Mouse (Mus musculus): ENCODE results near the gene Bmper. TPM values are rescaled to one million over a fixed set of nuclear protein-coding genes. Genes with fewer than 3 reads are reported as not detected.
A peak's percentile ranks its signal among the peaks of the same experiment; 100 is the strongest.

Bmper gene
- not detected in 2 replicates for total RNA-seq (2017)

- ATAC-seq (replicated peaks in 1 of 2; ENCODE audit: insufficient read depth in 1 of 2, low FRiP score in 2 of 2, low TSS enrichment in 1 of 2, low read depth in 1 of 2, poor library complexity in 2 of 2, severe bottlenecking in 2 of 2), result peak; percentile 33 to 53
These were observed at the start of gene Bmper for GRCm38 (mm10) chr9:23222841-23223548. Gene Bmper, plus strand, starts transcription at chr9:23223076.

GRCm38 (mm10) chr9:23177476-23177875 lies 45.4 kb upstream of the Bmper start:
- no peak for ATAC-seq (replicated peaks in 1 of 2; ENCODE audit: insufficient read depth in 1 of 2, low FRiP score in 2 of 2, low TSS enrichment in 1 of 2, low read depth in 1 of 2, poor library complexity in 2 of 2, severe bottlenecking in 2 of 2)

GRCm38 (mm10) chr9:23187181-23187580 lies 35.7 kb upstream of the Bmper start:
- ATAC-seq (replicated peaks in 1 of 2; ENCODE audit: insufficient read depth in 1 of 2, low FRiP score in 2 of 2, low TSS enrichment in 1 of 2, low read depth in 1 of 2, poor library complexity in 2 of 2, severe bottlenecking in 2 of 2), result no peak

GRCm38 (mm10) chr9:23188136-23188535 lies 34.7 kb upstream of the Bmper start:
- ATAC-seq (replicated peaks in 1 of 2; ENCODE audit: insufficient read depth in 1 of 2, low FRiP score in 2 of 2, low TSS enrichment in 1 of 2, low read depth in 1 of 2, poor library complexity in 2 of 2, severe bottlenecking in 2 of 2), result no peak

- no peak for ATAC-seq (replicated peaks in 1 of 2; ENCODE audit: insufficient read depth in 1 of 2, low FRiP score in 2 of 2, low TSS enrichment in 1 of 2, low read depth in 1 of 2, poor library complexity in 2 of 2, severe bottlenecking in 2 of 2)
These were observed 31.9 kb upstream of the Bmper start for GRCm38 (mm10) chr9:23190950-23191349.

- ATAC-seq (replicated peaks in 1 of 2; ENCODE audit: insufficient read depth in 1 of 2, low FRiP score in 2 of 2, low TSS enrichment in 1 of 2, low read depth in 1 of 2, poor library complexity in 2 of 2, severe bottlenecking in 2 of 2), result no peak
These were observed 31.4 kb upstream of the Bmper start for GRCm38 (mm10) chr9:23191431-23191830.

GRCm38 (mm10) chr9:23192567-23193331 lies 30.1 kb upstream of the Bmper start:
- ATAC-seq (replicated peaks in 1 of 2; ENCODE audit: insufficient read depth in 1 of 2, low FRiP score in 2 of 2, low TSS enrichment in 1 of 2, low read depth in 1 of 2, poor library complexity in 2 of 2, severe bottlenecking in 2 of 2), result no peak

- no peak for ATAC-seq (replicated peaks in 1 of 2; ENCODE audit: insufficient read depth in 1 of 2, low FRiP score in 2 of 2, low TSS enrichment in 1 of 2, low read depth in 1 of 2, poor library complexity in 2 of 2, severe bottlenecking in 2 of 2)
These were observed 23.9 kb upstream of the Bmper start for GRCm38 (mm10) chr9:23198996-23199395.

- ATAC-seq (replicated peaks in 1 of 2; ENCODE audit: insufficient read depth in 1 of 2, low FRiP score in 2 of 2, low TSS enrichment in 1 of 2, low read depth in 1 of 2, poor library complexity in 2 of 2, severe bottlenecking in 2 of 2), result no peak
These were observed 23.0 kb upstream of the Bmper start for GRCm38 (mm10) chr9:23199841-23200240.

- ATAC-seq (replicated peaks in 1 of 2; ENCODE audit: insufficient read depth in 1 of 2, low FRiP score in 2 of 2, low TSS enrichment in 1 of 2, low read depth in 1 of 2, poor library complexity in 2 of 2, severe bottlenecking in 2 of 2), result no peak
These were observed 22.0 kb upstream of the Bmper start for GRCm38 (mm10) chr9:23200828-23201227.

GRCm38 (mm10) chr9:23202431-23202830 lies 20.4 kb upstream of the Bmper start:
- ATAC-seq (replicated peaks in 1 of 2; ENCODE audit: insufficient read depth in 1 of 2, low FRiP score in 2 of 2, low TSS enrichment in 1 of 2, low read depth in 1 of 2, poor library complexity in 2 of 2, severe bottlenecking in 2 of 2), result no peak

- ATAC-seq (replicated peaks in 1 of 2; ENCODE audit: insufficient read depth in 1 of 2, low FRiP score in 2 of 2, low TSS enrichment in 1 of 2, low read depth in 1 of 2, poor library complexity in 2 of 2, severe bottlenecking in 2 of 2), result no peak
These were observed 18.3 kb upstream of the Bmper start for GRCm38 (mm10) chr9:23204339-23205288.

- ATAC-seq (replicated peaks in 1 of 2; ENCODE audit: insufficient read depth in 1 of 2, low FRiP score in 2 of 2, low TSS enrichment in 1 of 2, low read depth in 1 of 2, poor library complexity in 2 of 2, severe bottlenecking in 2 of 2), result no peak
These were observed 17.6 kb upstream of the Bmper start for GRCm38 (mm10) chr9:23205304-23205703.

GRCm38 (mm10) chr9:23205757-23206156 lies 17.1 kb upstream of the Bmper start:
- ATAC-seq (replicated peaks in 1 of 2; ENCODE audit: insufficient read depth in 1 of 2, low FRiP score in 2 of 2, low TSS enrichment in 1 of 2, low read depth in 1 of 2, poor library complexity in 2 of 2, severe bottlenecking in 2 of 2), result peak in 1 of 2 experiments; percentile 53; a peak in 2 of 4 replicates

GRCm38 (mm10) chr9:23206181-23206580 lies 16.7 kb upstream of the Bmper start:
- ATAC-seq (replicated peaks in 1 of 2; ENCODE audit: insufficient read depth in 1 of 2, low FRiP score in 2 of 2, low TSS enrichment in 1 of 2, low read depth in 1 of 2, poor library complexity in 2 of 2, severe bottlenecking in 2 of 2), result no peak

- ATAC-seq (replicated peaks in 1 of 2; ENCODE audit: insufficient read depth in 1 of 2, low FRiP score in 2 of 2, low TSS enrichment in 1 of 2, low read depth in 1 of 2, poor library complexity in 2 of 2, severe bottlenecking in 2 of 2), result peak; percentile 94 to 96
These were observed 10.6 kb upstream of the Bmper start for GRCm38 (mm10) chr9:23212303-23212702.

GRCm38 (mm10) chr9:23219754-23220153 lies 3.1 kb upstream of the Bmper start:
- peak; percentile 71 to 78 for ATAC-seq (replicated peaks in 1 of 2; ENCODE audit: insufficient read depth in 1 of 2, low FRiP score in 2 of 2, low TSS enrichment in 1 of 2, low read depth in 1 of 2, poor library complexity in 2 of 2, severe bottlenecking in 2 of 2)

- no peak for ATAC-seq (replicated peaks in 1 of 2; ENCODE audit: insufficient read depth in 1 of 2, low FRiP score in 2 of 2, low TSS enrichment in 1 of 2, low read depth in 1 of 2, poor library complexity in 2 of 2, severe bottlenecking in 2 of 2)
These were observed 900 bp upstream of the Bmper start for GRCm38 (mm10) chr9:23221976-23222375.

Data from hematopoietic stem cell, adult 5-6 weeks (primary cell).